Mouse (Mus musculus): ENCODE measurements at regions not wholly inside any gene's neighbourhood (a gene's known extent, or its start where the extent isn't known, plus 50 kb on each side); places are given as distances from the start of the nearest gene placed in this dataset.

- DNase-seq: no peak
Measured at GRCm38 (mm10) chr7:119244785-119245184, 60.4 kb upstream of the Gpr139 start.

DNA sequence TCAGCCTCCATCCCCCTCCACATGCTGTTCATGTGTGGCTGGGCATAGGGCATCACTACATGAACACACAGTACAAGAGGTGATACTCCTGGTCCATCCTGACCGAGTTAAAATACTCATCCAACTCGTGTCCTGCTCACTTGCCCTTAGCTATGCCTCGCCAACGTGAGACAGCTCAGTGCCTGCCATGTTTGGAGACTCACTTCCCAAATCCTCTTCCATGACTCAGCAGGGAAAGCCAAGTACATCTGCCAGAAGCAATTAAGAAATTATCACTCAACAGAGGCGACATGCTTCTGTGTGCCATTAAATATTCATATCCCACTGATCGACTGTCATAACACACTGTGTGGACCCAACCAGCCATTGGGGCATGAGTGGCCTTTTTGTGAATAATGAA is 51.9 kb upstream of the Gpr139 start:
- DNase-seq: no peak
